Mouse (Mus musculus) midbrain, embryonic 11.5 days (tissue): ENCODE results near the gene Ccdc6. TPM values are rescaled to one million over a fixed set of nuclear protein-coding genes. Genes with fewer than 3 reads are reported as not detected.

ENCODE experiments used
- ATAC-seq: fragments of 200-750 bp; cut with Nextera tagmentation; 2 replicates; pipeline ENCODE4 v1.8.0; 2017; ENCODE audit warnings: moderate TSS enrichment, moderate library complexity; ENCODE audit not compliant: low FRiP score
- DNase-seq: peaks from one replicate; pipeline ENCODE4 v3.0.0; 2015; ENCODE audit warnings: low spot score; ENCODE audit errors: missing footprints
- H3K27ac ChIP-seq: fragments of 300-500 bp; sonication (generic); 2 replicates; pipeline ENCODE4 v1.5.1; 2014; ENCODE audit warnings: low read depth, low read length
- H3K27me3 ChIP-seq: fragments of 300-500 bp; sonication (generic); 2 replicates; pipeline ENCODE4 v1.6.1; 2014; ENCODE audit warnings: mild to moderate bottlenecking, low read length, moderate library complexity, mixed read lengths; ENCODE audit not compliant: control insufficient read depth, insufficient read depth
- H3K36me3 ChIP-seq: fragments of 300-500 bp; sonication (generic); 2 replicates; pipeline ENCODE4 v1.6.1; 2014; ENCODE audit warnings: mild to moderate bottlenecking, low read length, moderate library complexity, mixed read lengths; ENCODE audit not compliant: control insufficient read depth, insufficient read depth
- H3K4me1 ChIP-seq: fragments of 300-500 bp; sonication (generic); 2 replicates; pipeline ENCODE4 v1.6.1; 2014; ENCODE audit warnings: low read length; ENCODE audit not compliant: control insufficient read depth, insufficient read depth
- H3K4me2 ChIP-seq: fragments of 300-500 bp; sonication (generic); 2 replicates; pipeline ENCODE4 v1.6.1; 2014; ENCODE audit warnings: mild to moderate bottlenecking, moderate library complexity
- H3K4me3 ChIP-seq: fragments of 300-500 bp; sonication (generic); 2 replicates; pipeline ENCODE4 v1.5.1; 2014; ENCODE audit warnings: low read depth, low read length
- H3K9ac ChIP-seq: fragments of 300-500 bp; sonication (generic); 2 replicates; pipeline ENCODE4 v1.6.1; 2014; ENCODE audit warnings: low read length
- H3K9me3 ChIP-seq: fragments of 300-500 bp; sonication (generic); 2 replicates; pipeline ENCODE4 v1.6.1; 2016; ENCODE audit warnings: low read length; ENCODE audit not compliant: control insufficient read depth
- WGBS: fragments of 180-500 bp; shearing (Covaris S2); extraction: QIAGEN DNeasy Blood & Tissue Kit; methylation state at CpG from one replicate; pipeline ENCODE4 v1.1.7; 2014; 5-methylcytosine and 5-hydroxymethylcytosine counted together
- polyA plus RNA-seq: library from polyadenylated mRNA; unstranded; fragments of >200 nt; fragmentation: Nextera tagmentation; extraction: Ambion mirVana; gene quantifications from 2 replicates; pipeline ENCODE4 v1.2.1, GENCODE M21; 2014

Ccdc6 gene
- polyA plus RNA-seq, 1 experiment from 2014 or later: 22.3 TPM

- Histone ChIP-seq H3K4me1 (no peaks in the 10 kb centered on the region), H3K4me3 (no peak overlapping the region), H3K9ac (no peak overlapping the region), H3K4me2 (no peak overlapping the region), H3K36me3 (no peaks in the 10 kb centered on the region), H3K9me3 (no peaks in the 10 kb centered on the region), H3K27me3 (no peaks in the 10 kb centered on the region), H3K27ac (no peak overlapping the region)
- ATAC-seq: no peak
- 89% methylated on average over 6 of the region's 6 CpGs for WGBS
- DNase-seq: no peak
Observed at GRCm38 (mm10) chr10:70132714-70133113, 35.8 kb downstream of the Ccdc6 start.

DNA sequence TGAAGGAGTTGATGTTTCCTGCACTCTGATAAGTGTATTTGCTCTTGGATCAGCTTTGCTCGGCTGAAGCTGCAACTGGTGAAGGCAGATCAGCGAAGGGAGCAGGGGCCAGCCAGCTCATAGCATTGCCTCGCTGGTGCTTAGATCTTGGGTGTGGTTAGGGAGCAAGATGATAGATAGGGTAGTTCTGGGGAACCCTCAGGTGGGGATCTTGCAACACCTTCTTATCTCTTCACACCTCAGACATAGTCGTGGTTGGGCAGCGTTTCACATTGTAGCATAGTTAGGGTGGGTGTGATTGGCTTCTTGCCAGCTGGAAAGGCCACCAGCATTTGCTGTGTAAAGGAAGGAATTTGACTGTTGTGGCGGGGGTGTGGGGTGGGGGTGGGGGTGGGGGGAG lies 36.3 kb downstream of the Ccdc6 start:
- Histone ChIP-seq H3K9ac (no peak overlapping the region), H3K4me3 (no peak overlapping the region), H3K4me2 (no peak overlapping the region), H3K9me3 (no peaks in the 10 kb centered on the region), H3K4me1 (peaks cover 2% of the 10 kb centered on the region; the same call in 1 of the 2 replicates), H3K36me3 (no peaks in the 10 kb centered on the region), H3K27ac (no peak overlapping the region), H3K27me3 (no peaks in the 10 kb centered on the region)
- ATAC-seq (no peak), DNase-seq (no peak)
- 94% methylated on average over 6 of the region's 6 CpGs for WGBS

DNA sequence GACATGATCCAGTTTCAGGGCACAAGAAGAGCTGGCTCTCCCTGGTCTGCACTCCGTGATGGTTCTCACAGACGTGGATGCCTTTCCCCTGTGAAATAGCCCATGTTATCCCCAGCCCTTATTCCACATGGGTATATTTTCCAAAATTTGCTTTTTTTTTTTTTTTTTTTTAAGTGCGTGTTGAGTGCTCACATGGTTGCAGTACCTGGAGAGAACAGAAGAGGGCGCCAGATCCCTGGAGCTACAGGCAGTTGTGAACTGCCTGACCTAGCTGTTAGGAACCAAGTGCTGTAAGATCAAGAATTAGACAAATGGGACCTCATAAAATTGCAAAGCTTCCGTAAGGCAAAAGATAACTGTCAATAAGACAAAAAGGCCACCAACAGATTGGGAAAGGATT lies 38.8 kb downstream of the Ccdc6 start:
- 83% methylated on average over 5 of the region's 5 CpGs for WGBS

GRCm38 (mm10) chr10:70137652-70138051 lies 40.7 kb downstream of the Ccdc6 start:
- ATAC-seq (no peak), DNase-seq (no peak)
- no peaks in the 10 kb centered on the region for H3K9me3 ChIP-seq
- H3K27ac ChIP-seq: no peak overlapping the region; the same call in 1 of the 2 replicates
- peaks cover 1% of the 10 kb centered on the region; the same call in 1 of the 2 replicates for H3K36me3 ChIP-seq
- WGBS: 92% methylated on average over 7 of the region's 7 CpGs
- H3K9ac ChIP-seq: no peak overlapping the region
- H3K27me3 ChIP-seq: no peaks in the 10 kb centered on the region
- no peak overlapping the region for H3K4me2 ChIP-seq
- peaks cover 19% of the 10 kb centered on the region for H3K4me1 ChIP-seq
- no peak overlapping the region for H3K4me3 ChIP-seq

More for the DNA sequence above, 38.8 kb downstream of the Ccdc6 start:
- no peak overlapping the region for H3K9ac ChIP-seq
- H3K27ac ChIP-seq: no peak overlapping the region
- H3K27me3 ChIP-seq: no peaks in the 10 kb centered on the region
- no peak for ATAC-seq
- peak; percentile 85 for DNase-seq
- H3K4me3 ChIP-seq: no peak overlapping the region
- peaks cover 19% of the 10 kb centered on the region for H3K4me1 ChIP-seq
- no peaks in the 10 kb centered on the region for H3K36me3 ChIP-seq
- H3K4me2 ChIP-seq: no peak overlapping the region
- H3K9me3 ChIP-seq: no peaks in the 10 kb centered on the region

GRCm38 (mm10) chr10:70138150-70138549 lies 41.2 kb downstream of the Ccdc6 start:
- DNase-seq (no peak), ATAC-seq (0 out of 2 replicates have a peak, but pooled peaks have one; percentile 41)
- H3K4me2 ChIP-seq: no peak overlapping the region
- H3K4me1 ChIP-seq: peaks cover 19% of the 10 kb centered on the region
- no peak overlapping the region for H3K9ac ChIP-seq
- peak overlapping the region; percentile 9; the same call in 1 of the 2 replicates for H3K27ac ChIP-seq
- H3K4me3 ChIP-seq: no peak overlapping the region
- no peaks in the 10 kb centered on the region for H3K27me3 ChIP-seq
- 67% methylated on average over 8 of the region's 8 CpGs for WGBS
- peaks cover 2% of the 10 kb centered on the region; the same call in 1 of the 2 replicates for H3K36me3 ChIP-seq
- H3K9me3 ChIP-seq: no peaks in the 10 kb centered on the region

DNA sequence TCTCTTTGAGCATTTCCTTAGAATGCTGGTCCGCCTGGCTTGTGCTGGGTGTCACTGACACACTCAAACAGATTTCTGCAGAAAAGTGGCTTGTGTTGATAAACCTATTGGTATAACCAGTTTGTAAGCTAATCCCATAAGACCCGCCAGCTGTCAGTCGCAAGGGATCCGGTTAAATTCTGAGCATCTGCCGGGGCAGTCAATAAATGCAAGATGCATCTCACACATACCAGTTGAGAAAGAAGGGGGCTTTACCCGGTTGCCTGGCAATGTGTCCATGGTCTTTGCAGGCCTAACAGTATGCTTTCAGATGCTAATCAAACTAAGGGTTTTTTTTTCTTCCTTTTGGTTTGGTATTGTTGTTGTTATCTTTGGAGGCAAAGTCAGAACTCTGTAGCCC lies 42.4 kb downstream of the Ccdc6 start:
- Histone ChIP-seq H3K4me3 (no peak overlapping the region), H3K4me2 (peak overlapping the region; percentile 5; the same call in 1 of the 2 replicates), H3K9me3 (no peaks in the 10 kb centered on the region), H3K9ac (no peak overlapping the region), H3K27ac (peak overlapping the region; percentile 80), H3K4me1 (peaks cover 19% of the 10 kb centered on the region), H3K36me3 (peaks cover 2% of the 10 kb centered on the region; the same call in 1 of the 2 replicates), H3K27me3 (no peaks in the 10 kb centered on the region)
- ATAC-seq (peak; percentile 81), DNase-seq (peak; percentile 89)
- 25% methylated on average over 6 of the region's 6 CpGs for WGBS

DNA sequence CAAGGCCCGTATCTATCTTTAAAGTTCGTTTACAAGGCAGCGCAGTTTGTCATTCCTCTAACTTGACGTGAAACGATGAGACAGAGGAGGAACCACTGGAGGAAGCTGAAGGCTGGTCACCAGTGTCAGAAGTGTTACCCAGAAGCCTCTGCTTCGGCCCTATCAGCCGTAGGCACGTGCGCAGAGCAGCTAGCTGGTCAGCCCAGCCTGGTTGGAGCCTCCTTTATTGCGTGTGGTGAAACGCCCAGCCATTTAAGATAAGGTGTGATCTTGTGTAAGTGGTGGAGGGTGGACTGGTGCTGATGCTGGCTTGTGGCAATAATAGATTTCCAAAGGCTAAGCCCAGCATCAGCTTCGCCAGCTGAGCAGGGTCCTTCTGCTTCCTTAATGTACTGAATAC lies 43.5 kb downstream of the Ccdc6 start:
- no peak for ATAC-seq
- Histone ChIP-seq H3K4me3 (no peak overlapping the region), H3K9me3 (no peaks in the 10 kb centered on the region; the same call in 1 of the 2 replicates), H3K27ac (no peak overlapping the region; the same call in 1 of the 2 replicates), H3K36me3 (peaks cover 5% of the 10 kb centered on the region; the same call in 1 of the 2 replicates), H3K27me3 (no peaks in the 10 kb centered on the region), H3K4me2 (no peak overlapping the region), H3K4me1 (peaks cover 19% of the 10 kb centered on the region), H3K9ac (no peak overlapping the region)
- 95% methylated on average over 12 of the region's 12 CpGs for WGBS
- DNase-seq: no peak

DNA sequence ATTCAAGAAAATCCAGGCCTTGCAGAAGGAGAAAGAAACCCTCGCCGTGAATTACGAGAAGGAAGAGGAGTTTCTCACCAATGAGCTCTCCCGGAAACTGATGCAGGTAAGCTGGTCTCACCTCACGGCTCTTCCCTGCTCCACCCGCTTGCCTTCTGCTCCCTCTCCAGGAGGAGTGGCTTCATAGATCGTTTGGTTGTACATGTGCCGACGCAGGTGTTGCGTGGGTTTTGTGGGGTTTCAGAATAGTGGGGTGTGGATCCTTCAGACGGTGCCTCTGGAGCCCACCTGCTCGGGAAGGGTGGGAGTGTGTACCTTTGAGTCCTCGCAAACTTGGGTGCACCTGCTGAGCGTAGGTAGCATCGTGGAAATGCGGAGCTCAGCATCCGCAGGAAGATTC lies 45.7 kb downstream of the Ccdc6 start:
- peaks cover 19% of the 10 kb centered on the region for H3K4me1 ChIP-seq

GRCm38 (mm10) chr10:70144004-70144557 lies 47.2 kb downstream of the Ccdc6 start:
- H3K27ac ChIP-seq: no peak overlapping the region
- 71% methylated on average over 10 of the region's 10 CpGs for WGBS
- peaks cover 14% of the 10 kb centered on the region; the same call in 1 of the 2 replicates for H3K36me3 ChIP-seq

More for the DNA sequence above, 45.7 kb downstream of the Ccdc6 start:
- no peaks in the 10 kb centered on the region; the same call in 1 of the 2 replicates for H3K9me3 ChIP-seq
- H3K9ac ChIP-seq: no peak overlapping the region
- no peak overlapping the region for H3K4me2 ChIP-seq
- H3K27ac ChIP-seq: no peak overlapping the region
- ATAC-seq: no peak
- WGBS: 96% methylated on average over 17 of the region's 17 CpGs
- H3K36me3 ChIP-seq: peaks cover 13% of the 10 kb centered on the region; the same call in 1 of the 2 replicates
- no peak overlapping the region for H3K4me3 ChIP-seq
- no peaks in the 10 kb centered on the region for H3K27me3 ChIP-seq
- DNase-seq: no peak

More at GRCm38 (mm10) chr10:70144004-70144557, 47.2 kb downstream of the Ccdc6 start:
- Histone ChIP-seq H3K9ac (no peak overlapping the region), H3K4me3 (no peak overlapping the region), H3K9me3 (no peaks in the 10 kb centered on the region; the same call in 1 of the 2 replicates), H3K4me1 (peaks cover 13% of the 10 kb centered on the region), H3K4me2 (no peak overlapping the region), H3K27me3 (no peaks in the 10 kb centered on the region)
- ATAC-seq: peak; percentile 34
- no peak for DNase-seq
